Mouse (Mus musculus): ENCODE data around the gene Gnaq.

GRCm38 (mm10) chr19:16133721-16134570, 1.3 kb downstream of the Gnaq start:
- TF ChIP-seq CHD2 (IDR thresholded peaks at IDR 0.05; ENCODE audit: low read depth, low read length) (no peak), ZC3H11A (IDR thresholded peaks at IDR 0.05; ENCODE audit: borderline replicate concordance, low read depth, low read length) (no peak), MAFK (IDR thresholded peaks at IDR 0.05; ENCODE audit: insufficient read depth, low read depth, low read length) (no peak), ZNF384 (IDR thresholded peaks at IDR 0.05; ENCODE audit: low read depth, low read length) (no peak), HCFC1 (IDR thresholded peaks at IDR 0.05; ENCODE audit: borderline replicate concordance, insufficient read depth, low read length) (no peak)

Data from ES-E14 (cell line).